Mouse (Mus musculus) spleen, adult 2 months (tissue): ENCODE results near the gene Hsd17b1.

Experiments used
- CTCF ChIP-seq: fragments of 200-500 bp; IDR thresholded peaks from 2 replicates; pipeline ENCODE4 v1.5.1; 2011; ENCODE audit warnings: mild to moderate bottlenecking, inconsistent platforms; ENCODE audit not compliant: insufficient read depth, insufficient read length, insufficient replicate concordance; ENCODE audit errors: extremely low read depth
- POLR2A ChIP-seq: fragments of 200-500 bp; IDR thresholded peaks from 2 replicates; pipeline ENCODE4 v1.6.1; 2011; ENCODE audit warnings: low read depth, low read length, inconsistent platforms

DNA sequence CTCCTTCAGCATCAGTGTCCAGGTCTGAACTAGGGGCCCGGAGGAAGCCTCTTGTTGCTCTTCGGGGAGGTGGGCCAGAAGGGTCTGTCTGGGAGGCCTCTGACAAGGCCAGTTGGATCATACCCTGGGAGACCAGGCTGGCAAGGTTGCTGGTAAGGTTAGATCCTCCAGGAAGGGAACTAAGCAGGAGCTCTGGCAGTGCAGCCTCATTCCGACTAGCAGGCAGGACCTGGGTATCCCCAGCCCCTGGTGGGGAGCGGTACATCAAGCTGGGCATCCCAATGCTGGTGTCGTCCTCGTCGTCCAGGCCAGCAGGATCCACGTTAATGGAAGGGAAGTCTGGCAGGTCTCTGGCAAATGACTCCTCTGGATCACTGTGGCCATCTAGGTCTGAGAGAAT, 20.0 kb downstream of the Hsd17b1 start:
- TF ChIP-seq CTCF = no peak
- no peak for TF ChIP-seq POLR2A
